Mouse (Mus musculus): ENCODE results near the gene U2af1. TPM values are rescaled to one million over a fixed set of nuclear protein-coding genes. Genes with fewer than 3 reads are reported as not detected.

U2af1 gene
- total RNA-seq, 4 experiments from 2014 or later = 115 to 134 (median 125) TPM

GRCm38 (mm10) chr17:31662855-31663254, 4.2 kb upstream of the U2af1 start:
- DNase-seq (ENCODE audit: low spot score in 2 of 2) = no peak

GRCm38 (mm10) chr17:31660661-31661250, 2.1 kb upstream of the U2af1 start:
- peak; percentile 82 to 89 for DNase-seq (ENCODE audit: low spot score in 2 of 2)

GRCm38 (mm10) chr17:31658136-31658467, 590 bp downstream of the U2af1 start:
- no peak for DNase-seq (ENCODE audit: low spot score in 2 of 2)

- DNase-seq (ENCODE audit: low spot score in 2 of 2) = no peak
Measured at GRCm38 (mm10) chr17:31657141-31657983, 1.3 kb downstream of the U2af1 start.

GRCm38 (mm10) chr17:31656682-31657081, 2.0 kb downstream of the U2af1 start:
- DNase-seq (ENCODE audit: low spot score in 2 of 2) = no peak

GRCm38 (mm10) chr17:31655366-31655765, 3.3 kb downstream of the U2af1 start:
- no peak for DNase-seq (ENCODE audit: low spot score in 2 of 2)

- no peak for DNase-seq (ENCODE audit: low spot score in 2 of 2)
Measured at GRCm38 (mm10) chr17:31653277-31653676, 5.4 kb downstream of the U2af1 start.

GRCm38 (mm10) chr17:31652152-31652551, 6.5 kb downstream of the U2af1 start:
- no peak for DNase-seq (ENCODE audit: low spot score in 2 of 2)

- no peak for DNase-seq (ENCODE audit: low spot score in 2 of 2)
Measured at GRCm38 (mm10) chr17:31646199-31647002, 12.3 kb downstream of the U2af1 start.

- no peak for DNase-seq (ENCODE audit: low spot score in 2 of 2)
Measured at GRCm38 (mm10) chr17:31642913-31643312, 15.8 kb downstream of the U2af1 start.

GRCm38 (mm10) chr17:31642331-31642730, 16.4 kb downstream of the U2af1 start:
- no peak for DNase-seq (ENCODE audit: low spot score in 2 of 2)

- no peak for DNase-seq (ENCODE audit: low spot score in 2 of 2)
Measured at GRCm38 (mm10) chr17:31639651-31640050, 19.0 kb downstream of the U2af1 start.

- peak; percentile 40 to 50 for DNase-seq (ENCODE audit: low spot score in 2 of 2)
Measured at GRCm38 (mm10) chr17:31637866-31638570, 20.7 kb downstream of the U2af1 start.

- DNase-seq (ENCODE audit: low spot score in 2 of 2) = peak; percentile 52 to 62
Measured at GRCm38 (mm10) chr17:31636942-31637811, 21.5 kb downstream of the U2af1 start, which contains the start of gene Cbs. Gene Cbs, minus strand, starts transcription at chr17:31637238.

- DNase-seq (ENCODE audit: low spot score in 2 of 2) = no peak
Measured at GRCm38 (mm10) chr17:31636277-31636941, 22.3 kb downstream of the U2af1 start.

- DNase-seq (ENCODE audit: low spot score in 2 of 2) = no peak
Measured at GRCm38 (mm10) chr17:31635781-31636180, 22.9 kb downstream of the U2af1 start.

GRCm38 (mm10) chr17:31634896-31635295, 23.8 kb downstream of the U2af1 start:
- DNase-seq (ENCODE audit: low spot score in 2 of 2) = no peak

- DNase-seq (ENCODE audit: low spot score in 2 of 2) = no peak
Measured at GRCm38 (mm10) chr17:31633007-31633406, 25.7 kb downstream of the U2af1 start.

GRCm38 (mm10) chr17:31631081-31631800, 27.5 kb downstream of the U2af1 start:
- DNase-seq (ENCODE audit: low spot score in 2 of 2) = no peak

Measured in layer of hippocampus, adult 8-10 months (tissue).